Mouse (Mus musculus): ENCODE measurements at regions not wholly inside any gene's neighbourhood (a gene's known extent, or its start where the extent isn't known, plus 50 kb on each side); places are given as distances from the start of the nearest gene placed in this dataset.

DNA sequence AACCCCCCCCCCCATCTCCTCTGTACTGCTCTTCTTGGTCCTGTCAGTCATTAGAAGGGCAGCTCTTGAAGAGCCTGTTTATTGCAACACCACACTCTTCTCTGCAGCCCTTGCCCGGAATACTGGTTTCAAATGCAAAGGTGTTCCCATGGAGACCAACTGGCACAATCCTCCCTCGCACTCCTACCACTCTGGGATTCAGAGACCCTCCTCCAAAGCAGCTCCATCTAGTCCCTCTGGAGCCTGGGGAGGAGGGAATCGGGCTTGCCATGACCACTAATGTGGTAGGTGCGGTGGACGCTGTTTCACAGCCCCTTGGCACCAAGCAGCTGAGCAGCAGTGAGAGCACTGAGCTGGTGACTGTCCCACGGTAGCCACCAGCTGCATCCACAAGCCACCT lies 83.1 kb downstream of the Stk35 start:
- DNase-seq: no peak

DNA sequence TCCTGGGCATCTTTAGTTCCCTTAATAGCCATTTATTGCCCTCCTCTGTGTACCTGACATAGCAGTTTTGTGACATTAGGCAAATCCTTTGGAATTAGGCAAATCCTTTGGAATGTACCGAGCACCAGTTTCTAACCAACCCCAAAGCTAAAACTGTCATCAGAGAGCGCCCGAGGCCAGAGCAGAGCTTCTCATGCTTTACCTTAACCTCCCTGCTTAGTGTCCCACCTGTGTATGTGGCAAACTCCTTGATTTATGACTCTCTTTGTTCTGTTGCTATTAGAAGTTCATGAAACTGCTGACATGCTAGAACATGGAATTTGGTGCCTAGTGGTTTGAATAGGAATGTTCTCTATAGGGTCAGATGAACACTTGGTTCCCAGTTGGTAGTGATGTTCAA lies 84.0 kb downstream of the Stk35 start:
- no peak for DNase-seq

DNA sequence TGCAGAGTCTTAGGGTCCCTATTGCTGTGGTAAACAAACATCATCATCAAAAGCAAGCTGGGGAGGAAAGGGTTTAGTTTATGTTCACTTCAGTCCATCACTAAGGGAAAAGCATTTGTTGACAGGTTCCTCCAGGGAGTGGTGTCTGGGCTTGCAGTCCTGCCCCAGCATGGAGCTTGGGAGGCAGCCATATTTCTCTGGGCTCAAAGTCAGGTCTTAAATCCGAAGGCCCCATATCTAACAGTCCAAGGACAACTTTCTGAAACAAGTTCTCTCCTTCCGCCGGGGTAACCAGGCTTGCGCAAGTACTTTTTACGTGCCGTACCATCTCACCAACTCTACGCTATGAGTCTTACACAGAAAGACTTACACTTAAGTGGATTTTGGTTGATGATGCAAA lies 85.2 kb downstream of the Stk35 start:
- DNase-seq: no peak

DNA sequence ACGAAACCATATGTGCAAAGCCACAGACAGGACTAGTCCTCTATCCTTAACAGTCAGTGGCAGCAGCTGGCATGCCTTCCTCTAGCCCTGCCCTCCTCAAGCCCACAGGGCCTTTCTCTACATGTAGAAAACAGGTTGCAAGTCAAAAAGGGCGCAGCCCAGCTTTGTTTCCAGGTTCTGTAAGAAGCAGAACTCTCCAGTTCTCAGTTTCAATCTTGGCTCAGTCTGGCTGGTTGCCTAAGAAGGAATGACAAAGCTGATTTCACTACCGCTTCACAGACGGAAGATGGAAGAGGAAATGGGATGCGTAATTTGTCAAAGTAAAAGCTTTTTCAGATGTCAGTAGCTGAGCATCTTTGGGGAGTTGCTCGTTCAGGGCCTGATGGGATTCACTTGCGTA lies 92.9 kb downstream of the Stk35 start:
- DNase-seq: no peak

DNA sequence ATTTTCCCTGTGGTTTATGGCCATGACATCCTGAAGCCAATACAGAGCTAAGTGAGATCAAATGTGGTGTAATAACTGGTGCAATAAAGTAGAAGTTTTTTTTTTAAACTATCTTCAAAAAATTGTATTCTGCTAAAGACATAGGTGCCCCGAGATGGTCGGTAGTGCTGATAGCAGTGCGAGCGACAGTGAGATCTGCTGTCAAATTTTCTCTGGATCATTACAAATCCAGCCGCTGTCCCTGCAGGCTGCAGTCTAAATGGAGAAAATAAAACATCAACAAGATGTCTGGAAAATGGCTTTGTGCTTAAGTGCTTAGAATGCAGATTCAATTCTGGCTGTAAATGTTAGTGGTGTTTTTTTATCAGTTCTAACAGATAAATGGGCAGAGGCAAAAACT lies 93.5 kb downstream of the Stk35 start:
- DNase-seq: no peak

DNA sequence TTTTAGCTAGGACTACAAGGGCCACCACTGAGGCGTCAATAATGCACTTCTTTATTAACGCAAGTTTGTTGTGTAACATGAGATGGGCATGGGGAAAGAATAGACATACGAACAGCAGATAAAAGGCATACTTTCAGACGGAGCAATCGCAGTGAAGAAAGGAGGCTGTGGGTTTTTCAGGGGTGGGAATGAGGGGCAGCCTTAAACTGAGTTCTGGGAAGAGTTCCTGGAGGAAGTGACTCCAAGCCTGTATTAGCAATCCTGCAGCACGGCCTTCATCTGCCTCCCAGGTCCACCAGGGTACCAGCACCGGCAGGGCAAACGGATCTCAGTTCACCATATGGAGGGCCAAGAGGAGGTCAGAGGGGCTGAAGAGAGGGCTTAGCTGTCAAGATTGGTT lies 94.6 kb downstream of the Stk35 start:
- no peak for DNase-seq

DNA sequence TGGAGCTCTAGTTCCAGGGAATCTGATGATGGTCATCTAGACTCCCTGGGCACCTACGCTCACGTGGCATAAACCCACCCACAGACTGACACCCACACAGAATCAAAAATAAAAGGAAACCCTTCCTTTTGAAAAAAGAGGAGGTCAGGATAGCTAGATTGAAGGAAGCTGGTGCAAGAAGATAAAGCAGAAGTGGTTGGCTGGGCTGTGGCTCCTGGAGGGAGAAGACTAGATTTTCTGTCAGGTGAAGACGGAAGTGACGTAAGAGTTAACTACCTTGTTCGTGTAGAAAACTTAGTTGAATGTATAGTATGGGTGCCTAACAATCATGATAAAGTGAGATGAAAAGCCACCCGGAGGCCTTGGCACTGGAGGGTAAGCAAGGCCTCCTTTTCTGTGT lies 95.1 kb downstream of the Stk35 start:
- no peak for DNase-seq

DNA sequence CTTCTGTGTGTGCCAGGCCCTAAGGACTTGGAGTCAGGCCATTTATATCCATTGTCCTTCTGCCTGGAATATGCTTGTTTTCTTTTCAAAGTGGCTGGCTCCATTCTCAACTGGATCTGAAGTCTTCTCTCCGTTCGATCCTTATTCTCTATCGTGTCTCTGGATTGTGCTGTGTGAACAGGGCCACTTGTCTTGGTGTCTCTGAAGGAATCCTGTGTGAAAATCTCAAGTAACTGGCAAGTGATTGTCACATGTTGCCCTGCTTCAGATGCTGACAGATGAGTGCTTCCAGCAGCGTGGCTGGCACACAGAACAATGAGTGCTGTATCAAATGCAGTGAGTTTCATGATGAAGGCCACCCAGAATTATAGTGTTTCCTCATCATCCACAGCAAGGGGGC lies 96.4 kb downstream of the Stk35 start:
- DNase-seq: no peak

DNA sequence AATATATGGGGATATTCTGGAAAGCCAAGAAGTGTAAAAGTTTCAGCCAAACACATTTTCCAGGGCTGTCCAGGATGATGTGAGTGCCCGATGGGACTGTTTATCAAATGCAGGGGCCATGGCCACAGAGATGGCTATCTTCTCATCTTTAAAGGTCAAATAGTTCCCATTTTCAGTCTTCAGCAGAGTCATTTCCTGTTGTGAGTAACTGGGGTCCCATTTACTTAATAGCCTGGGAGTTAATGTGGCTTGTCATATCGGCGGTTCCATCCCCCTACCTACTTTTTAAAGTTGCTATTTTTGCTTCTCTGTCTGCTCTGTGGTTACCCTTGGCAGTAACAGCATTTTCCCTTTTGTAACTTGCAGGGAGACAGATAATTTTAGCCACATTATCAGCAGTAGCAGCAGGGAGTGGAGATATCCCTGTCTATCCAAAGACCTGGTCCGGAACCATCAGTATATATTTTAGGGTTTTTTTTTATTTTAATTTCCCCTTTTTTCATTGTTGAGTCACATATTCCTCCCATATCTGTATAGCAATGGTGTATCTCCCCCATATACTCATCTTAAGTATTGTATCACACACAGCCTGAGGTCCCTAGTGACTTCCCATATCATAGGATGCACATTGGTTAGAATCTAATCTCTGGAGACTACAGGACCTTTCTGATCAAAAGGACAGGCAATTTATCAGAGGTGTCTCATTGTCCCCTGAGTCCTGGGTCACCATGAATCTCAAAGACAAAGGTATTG lies 103.2 kb downstream of the Stk35 start:
- DNase-seq: no peak

DNA sequence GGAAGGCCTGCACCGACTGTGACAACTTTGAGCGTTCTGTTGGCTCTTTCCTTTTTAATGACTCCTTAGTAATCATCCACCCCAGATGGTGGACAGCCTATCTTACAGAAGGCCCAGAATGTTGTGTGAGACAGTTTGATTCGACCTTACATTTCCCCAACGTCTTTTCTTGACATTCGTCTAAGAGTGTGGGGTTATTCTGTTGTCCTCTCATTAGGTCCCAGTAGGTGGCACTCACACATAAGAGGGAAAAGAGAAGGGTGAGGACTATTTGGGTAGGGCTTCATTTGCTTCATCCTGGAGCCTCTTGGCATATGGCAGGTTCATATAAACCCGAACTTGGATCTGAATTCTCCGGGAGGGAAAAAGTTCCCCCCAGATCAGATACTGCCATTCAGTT lies 104.4 kb downstream of the Stk35 start:
- DNase-seq: peak; percentile 15

DNA sequence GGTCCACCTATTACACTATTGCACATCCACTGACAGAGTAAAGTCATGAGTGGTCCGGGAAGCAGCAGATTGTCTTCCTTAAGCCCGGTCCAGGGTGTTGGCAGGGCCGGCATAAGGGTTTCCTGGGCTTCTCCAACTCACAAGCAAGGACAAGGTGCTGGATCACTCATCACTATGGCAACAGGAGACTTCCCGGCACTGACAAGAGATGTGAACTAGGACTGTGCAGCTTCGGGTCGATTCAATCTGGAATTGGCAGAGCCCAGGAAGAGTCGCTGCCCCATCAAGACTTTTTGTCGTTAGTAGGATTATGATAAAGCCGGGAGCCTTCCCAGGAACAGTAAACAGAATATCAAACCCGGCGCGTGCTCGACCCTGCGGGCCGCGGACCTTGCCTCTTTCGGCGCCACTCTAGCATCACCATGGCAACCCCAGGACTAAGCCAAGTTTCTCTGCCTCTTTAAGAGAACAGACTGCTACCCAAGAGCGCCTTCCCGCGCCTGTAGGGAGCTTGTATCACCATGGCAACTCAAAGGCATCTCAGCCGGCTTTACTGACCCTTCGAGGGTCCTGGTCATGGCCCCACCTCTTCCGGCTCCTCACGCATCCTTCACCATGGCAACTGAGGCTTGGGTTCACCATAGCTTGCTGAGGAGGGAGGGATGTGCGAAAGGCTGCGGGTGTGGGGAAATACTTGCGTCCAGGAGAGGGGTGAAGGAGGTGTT lies 103.3 kb upstream of the Tgm3 start:
- no peak for DNase-seq

DNA sequence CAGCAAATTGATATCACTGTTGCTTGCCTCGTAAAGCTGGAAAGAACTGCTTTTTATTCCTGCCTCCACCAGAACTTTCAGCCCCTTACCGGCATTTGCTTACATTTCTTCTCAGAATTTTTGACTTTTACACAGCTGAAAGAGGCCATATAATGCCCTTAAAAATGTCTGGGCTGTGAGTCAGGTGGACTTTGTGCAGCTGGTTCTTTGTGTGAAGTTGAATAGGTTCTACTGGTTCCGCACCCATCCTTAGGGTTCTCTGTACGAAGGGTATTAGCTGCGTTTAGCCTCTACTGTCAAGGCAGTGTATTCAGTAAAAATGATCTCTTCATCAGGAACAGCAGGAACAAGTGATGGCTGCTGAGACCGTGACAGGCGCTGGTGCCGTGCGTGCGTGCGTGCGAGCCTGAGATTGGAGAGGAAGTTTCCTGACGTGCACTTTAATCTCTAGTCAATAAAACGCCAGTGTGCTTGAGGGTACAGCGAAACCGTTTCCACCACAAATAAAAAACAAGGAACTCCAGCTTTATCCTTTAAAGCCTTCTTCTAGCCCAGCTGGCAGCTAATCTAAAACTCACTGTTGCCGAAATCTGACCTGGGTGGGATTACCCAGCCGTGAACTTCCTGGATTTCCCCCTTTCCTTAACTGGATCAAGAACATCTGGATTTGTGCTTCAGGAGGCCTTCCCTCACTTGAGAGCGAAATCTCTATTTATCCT lies 100.8 kb upstream of the Tgm3 start:
- DNase-seq: no peak

DNA sequence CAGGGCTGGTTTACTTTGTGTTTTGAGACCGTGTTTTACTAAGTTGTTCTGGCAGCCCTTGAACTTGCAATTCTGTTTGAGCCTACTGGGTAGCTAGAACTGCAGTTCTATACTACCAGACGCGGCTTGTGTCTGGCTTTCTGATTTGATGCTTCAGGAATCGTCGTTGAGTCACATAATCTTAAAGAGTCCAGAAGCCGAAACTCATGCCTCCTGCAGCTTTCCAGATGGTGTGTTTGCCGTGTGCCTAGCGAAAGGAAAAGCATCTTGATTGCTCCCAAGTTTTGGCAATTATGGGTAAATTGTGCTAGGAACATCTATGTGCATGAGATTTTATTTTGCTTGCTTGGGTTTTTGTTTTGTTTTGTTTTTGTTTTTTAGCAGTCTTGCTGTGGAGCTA lies 99.6 kb upstream of the Tgm3 start:
- DNase-seq: no peak

DNA sequence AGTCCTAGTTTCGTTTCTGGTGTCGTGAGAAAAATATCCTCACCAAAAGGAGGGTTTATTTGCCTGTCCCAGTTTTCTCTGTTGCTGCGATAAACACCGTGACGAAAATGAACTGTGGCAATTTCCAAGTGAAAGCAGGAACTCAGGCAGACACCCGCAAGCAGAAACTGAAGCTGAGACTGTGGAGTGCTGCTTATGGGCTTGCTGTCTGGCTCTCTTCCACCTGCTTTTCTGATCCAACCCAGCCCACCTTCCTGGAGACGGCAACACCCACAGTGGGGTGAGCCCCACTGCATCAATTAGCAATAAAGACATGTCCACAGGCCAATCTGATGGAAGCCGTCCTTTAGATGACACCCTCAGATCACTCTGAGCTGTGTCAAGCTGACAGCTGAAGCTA lies 97.9 kb upstream of the Tgm3 start:
- DNase-seq: no peak

DNA sequence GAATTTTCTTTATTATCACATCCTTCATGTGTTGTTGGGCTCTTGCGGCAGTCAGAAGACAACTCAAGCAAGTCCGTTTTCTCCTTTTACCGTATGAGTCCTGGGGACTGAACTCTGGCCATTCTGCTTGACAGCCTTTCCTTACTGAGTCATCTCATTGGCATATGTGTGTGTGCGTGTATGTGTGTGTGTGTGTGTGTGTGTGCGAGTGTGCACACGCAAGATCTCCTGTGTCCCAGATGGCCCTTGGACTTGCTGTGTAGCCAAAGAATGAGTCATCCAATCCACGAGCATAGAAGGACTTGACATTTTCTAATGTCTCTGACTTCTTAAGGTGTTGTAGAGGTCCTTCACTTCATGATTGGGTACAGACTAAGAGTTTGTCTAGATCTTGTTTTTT lies 95.7 kb upstream of the Tgm3 start:
- DNase-seq: no peak

DNA sequence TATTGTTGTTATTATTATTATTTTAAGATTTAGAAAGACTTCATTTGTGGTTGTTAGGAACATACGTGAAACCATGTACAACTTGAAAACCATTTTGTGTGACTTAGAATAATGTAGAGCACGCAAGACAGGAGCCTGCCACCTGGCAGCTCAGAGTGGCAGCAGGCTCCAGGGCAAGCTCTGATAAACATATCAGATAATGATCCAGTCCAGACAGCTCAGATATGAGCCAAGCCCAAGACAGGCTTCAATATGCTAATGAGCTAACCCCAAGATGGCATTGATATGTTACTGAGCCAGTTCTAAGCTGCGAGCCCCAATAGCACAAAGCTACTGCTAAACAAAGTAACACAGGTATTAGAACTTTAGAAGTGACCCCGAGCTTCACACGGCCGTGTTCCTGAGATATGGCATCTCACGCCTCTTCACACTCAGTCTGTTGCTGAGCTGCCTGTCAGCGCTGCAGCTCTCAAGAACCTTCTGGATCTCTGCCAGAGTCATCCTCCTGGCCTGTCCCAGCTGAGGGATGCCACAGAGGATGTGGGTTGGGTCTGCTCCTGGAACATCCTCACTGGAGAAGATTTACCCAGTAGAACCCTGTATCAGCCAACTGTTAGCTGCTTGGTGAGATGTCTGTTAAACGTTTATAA lies 93.9 kb upstream of the Tgm3 start:
- no peak for DNase-seq

DNA sequence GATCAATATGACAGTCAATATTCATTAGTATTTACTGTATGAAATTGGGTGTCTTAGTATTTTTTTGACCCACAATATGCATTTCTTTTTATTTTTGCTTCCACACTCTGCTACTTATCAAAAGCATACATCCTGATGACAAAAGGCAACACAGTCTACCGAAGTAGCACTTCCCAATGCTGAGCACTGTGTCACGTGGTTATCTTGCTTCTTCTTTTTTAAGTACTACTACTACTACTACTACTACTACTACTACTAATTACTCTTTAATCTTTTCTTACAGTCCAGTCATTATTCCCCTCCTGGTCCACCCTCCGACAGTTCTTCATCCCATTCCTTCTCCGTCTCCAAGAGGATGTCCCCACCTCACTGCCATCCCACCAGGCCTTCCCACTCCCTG lies 92.6 kb upstream of the Tgm3 start:
- no peak for DNase-seq

DNA sequence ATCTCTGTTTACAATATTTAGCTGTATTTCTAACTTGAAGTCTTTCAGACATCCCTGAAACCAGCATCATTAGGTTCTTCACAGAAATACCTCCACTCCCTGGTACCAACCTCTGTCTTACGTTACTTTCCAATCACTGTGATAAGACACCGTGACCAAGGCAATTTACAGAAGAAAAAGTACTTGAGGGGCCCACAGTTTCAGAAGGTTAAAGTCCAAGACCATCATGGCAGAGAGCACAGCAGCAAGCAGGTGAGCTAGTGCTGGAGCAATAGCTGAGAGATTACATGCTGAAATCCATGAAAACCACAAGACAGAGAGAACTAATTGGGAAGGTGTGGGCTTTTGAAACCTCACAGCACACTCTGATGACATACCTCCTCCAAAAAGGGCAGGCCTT lies 84.9 kb upstream of the Tgm3 start:
- no peak for DNase-seq

DNA sequence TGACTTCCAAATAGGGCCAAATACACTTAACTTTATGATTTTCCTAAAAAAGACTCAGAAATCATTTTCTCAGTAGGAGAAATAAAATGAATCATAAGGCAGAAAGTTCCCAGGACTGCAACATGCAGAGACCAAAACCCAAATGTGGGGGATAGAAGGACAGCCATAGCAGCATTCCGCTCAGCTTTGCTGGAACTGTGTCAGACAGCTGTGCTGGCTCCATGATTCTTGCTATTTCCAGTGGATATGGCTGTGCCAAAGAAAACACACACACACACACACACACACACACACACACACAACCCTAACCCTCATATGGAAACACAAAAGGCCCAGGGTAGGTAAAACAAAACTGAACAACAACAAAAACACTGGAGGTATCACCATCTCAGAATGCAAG lies 78.6 kb upstream of the Tgm3 start:
- DNase-seq: no peak

DNA sequence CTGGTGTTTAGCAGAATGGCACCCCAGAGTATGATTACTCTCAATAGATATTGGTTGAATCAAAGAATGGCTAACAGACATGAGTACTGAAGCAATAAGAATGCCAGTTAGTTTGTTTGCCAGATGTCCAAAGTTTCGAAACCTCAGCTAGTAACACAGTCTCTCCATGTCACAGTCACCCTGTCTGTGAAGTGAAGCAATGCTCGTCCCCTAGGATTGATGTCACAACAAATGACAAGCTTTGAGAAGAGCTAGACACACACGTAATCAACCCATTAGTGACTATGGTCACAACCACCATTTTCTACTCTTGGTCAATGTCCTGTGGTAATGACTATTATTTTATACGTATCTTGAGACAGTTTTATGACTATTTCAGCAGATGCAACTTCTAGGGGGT lies 69.3 kb upstream of the Tgm3 start:
- no peak for DNase-seq

DNA sequence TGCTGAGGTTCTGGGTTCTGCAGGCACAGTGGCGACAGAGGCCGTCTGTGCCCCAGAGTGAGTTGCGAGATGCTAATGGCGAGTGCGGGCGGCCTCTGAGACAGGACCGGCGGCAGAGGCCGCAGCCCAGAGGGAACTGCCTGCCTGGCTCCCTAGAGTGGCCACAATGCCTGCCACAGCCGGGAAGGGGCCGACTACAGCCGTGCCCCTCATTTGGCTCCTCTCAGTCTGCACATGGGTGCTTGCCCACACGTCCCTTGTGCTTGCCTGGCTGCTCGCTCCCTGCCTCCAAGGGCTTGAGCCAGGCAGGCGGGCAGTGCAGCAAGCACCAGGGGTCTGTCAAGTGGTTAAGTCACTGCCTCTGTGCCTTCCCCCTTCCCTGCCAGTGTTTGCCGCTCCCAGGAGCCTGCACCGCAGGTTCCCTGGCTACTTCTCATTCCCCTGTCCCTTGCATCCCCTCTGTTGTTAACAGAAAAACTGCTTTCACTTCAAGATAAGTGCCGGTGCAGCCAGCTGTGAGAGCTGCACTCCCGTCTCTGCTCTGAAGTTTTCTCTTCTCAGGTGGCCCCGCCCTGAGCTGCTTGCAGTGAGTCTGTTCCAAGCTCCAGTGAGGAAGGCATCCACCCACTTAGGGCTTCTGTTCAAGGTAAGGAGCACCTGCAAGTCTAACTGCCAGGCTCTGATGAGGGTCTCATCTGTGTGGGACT lies 64.1 kb upstream of the Tgm3 start:
- DNase-seq: no peak

DNA sequence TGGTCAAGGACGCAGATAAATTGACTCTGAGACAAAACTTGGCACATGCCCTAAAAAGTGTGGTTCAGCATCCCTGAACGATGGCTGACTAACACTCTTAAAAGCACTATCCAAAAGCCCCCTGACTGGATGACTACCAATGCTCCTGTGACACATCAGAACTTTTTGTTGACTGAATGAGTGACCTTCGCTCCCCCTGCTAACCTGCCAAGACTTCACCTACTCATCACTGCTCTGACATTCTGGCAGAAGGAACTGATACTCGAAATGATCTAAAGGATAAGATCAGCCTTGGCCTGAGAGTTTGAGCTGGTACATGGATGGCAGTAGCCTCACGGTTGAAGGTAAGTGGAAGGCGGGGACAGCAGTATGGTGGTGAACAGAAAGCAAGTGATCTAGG lies 62.4 kb upstream of the Tgm3 start:
- DNase-seq: peak; percentile 69

DNA sequence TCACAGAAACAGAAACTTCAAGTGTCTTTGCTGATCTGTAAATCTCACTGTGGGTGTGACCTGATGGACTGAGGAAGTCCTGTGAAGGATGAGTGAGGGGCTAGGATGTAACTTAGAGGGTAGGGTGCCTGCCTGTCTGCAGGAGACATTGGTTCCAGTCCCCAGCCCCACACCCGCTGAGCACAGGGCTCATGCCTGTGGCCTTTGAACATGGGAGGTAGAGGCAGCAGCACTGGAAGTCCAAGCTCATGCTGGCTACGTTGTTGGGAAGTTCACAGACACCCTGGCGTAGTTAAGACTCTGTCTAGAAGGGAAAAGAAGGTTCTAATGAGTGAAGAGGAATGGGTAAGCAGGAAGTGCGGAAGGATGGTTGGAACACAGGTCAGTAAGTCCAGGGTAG lies 59.7 kb upstream of the Tgm3 start:
- no peak for DNase-seq

Data from adrenal gland, adult 8-10 months (tissue).